Comparison of ENCODE assay signal across 8 mouse cellular contexts in the genomic region with DNA sequence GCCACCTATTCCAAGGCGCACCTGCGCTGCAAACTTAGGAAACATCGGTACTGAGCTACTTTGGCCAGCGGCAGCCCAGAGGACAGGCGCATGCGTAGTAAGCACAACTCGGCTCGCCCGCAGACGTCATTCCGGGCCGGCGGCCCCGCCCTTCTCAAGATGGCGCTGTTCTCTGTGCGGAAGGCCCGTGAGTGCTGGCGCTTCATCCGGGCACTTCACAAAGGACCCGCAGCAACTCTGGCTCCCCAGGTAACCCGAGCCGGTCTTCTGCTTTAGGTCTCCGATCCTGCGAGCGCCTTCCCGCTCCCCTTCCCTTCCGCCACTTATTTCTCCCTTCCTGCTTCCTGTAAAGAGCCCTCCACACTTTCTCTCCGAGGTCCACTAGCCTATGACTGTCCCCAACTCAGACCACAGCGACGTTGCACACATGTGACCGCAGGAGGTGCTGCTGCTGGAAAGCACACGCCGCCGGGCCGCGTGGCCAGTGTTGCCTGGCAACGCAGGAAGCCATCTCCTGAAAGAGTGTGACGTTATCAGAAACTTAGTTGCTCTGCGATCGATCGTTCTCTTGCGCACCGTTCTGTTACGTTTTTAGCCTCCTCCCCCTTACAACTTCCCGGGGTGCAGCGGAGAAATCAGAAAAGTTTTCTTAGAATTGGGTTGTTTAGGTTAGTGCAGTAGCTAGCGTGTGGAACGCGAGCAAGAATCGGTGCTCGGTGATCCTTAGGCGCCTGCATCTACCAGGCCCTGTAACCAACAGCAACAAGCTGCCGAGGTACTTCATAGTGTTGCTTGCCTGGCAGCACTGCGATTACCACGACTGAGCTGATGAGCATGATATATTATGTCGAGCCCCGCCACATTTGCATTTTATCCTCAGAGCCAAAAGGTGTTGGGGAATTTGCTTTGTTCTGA. TPM values are rescaled to one million over a fixed set of nuclear protein-coding genes. Genes with fewer than 3 reads are reported as not detected.
DNase-seq lines count a peak whose midpoint lies in the region; ATAC-seq and TF ChIP-seq lines count a peak whose summit lies in the region.

A gene (plus strand): TSS at position 129 of the 915 bp plus-strand sequence.

- DNase-seq in 416B (ENCODE audit: low read depth), result peak; percentile 98
- DNase-seq in heart, adult 8-10 months (ENCODE audit: low spot score), result peak; percentile 93
- DNase-seq in kidney, adult 9 months, result peak; percentile 97
- DNase-seq in limb, embryonic 14.5 days (ENCODE audit: low spot score), result peak; percentile 92
- peak; percentile 96 for DNase-seq in midbrain, postnatal 0 days (ENCODE audit: low spot score)
- DNase-seq in spleen, postnatal 14 days (ENCODE audit: low spot score in 2 of 2), result peak; percentile 78 to 87

- H3K4me2 ChIP-seq in embryonic facial prominence, embryonic 15.5 days (replicated peaks), result peak within 1 kb of the TSS; percentile 71
- peak within 1 kb of the TSS; percentile 66 for H3K4me2 ChIP-seq in limb, embryonic 14.5 days (replicated peaks; ENCODE audit: low read depth, low read length, severe bottlenecking)
- H3K4me2 ChIP-seq in midbrain, postnatal 0 days (ENCODE audit: low read depth, low read length, poor library complexity, severe bottlenecking), result peak within 1 kb of the TSS; percentile 70

- peak within 1 kb of the TSS; percentile 77 for H3K4me3 ChIP-seq in bone marrow, adult 2 months (replicated peaks; ENCODE audit: control insufficient read depth, low read depth, low read length)
- peak within 1 kb of the TSS; percentile 65 for H3K4me3 ChIP-seq in embryonic facial prominence, embryonic 15.5 days (replicated peaks)
- peak within 1 kb of the TSS; percentile 57 for H3K4me3 ChIP-seq in limb, embryonic 14.5 days (replicated peaks; ENCODE audit: low read length)
- H3K4me3 ChIP-seq in midbrain, postnatal 0 days (ENCODE audit: low read depth, low read length), result peak within 1 kb of the TSS; percentile 57

- 0 out of 2 replicates have a peak, but pooled peaks have one; percentile 14 for TF ChIP-seq CTCF in bone marrow, adult 2 months (IDR thresholded peaks at IDR 0.05; ENCODE audit: control insufficient read depth, insufficient read depth, low read length)
- TF ChIP-seq CTCF in midbrain, postnatal 0 days (IDR thresholded peaks at IDR 0.05), result peak; percentile 58

- peak within 1 kb of the TSS; percentile 53 for H3K9ac ChIP-seq in embryonic facial prominence, embryonic 15.5 days
- peak within 1 kb of the TSS; percentile 60 for H3K9ac ChIP-seq in limb, embryonic 14.5 days (ENCODE audit: low read depth, low read length, severe bottlenecking)
- peak within 1 kb of the TSS; percentile 80 for H3K9ac ChIP-seq in midbrain, postnatal 0 days (replicated peaks; ENCODE audit: low read length, poor library complexity, severe bottlenecking)

- TF ChIP-seq POLR2A in bone marrow, adult 2 months (IDR thresholded peaks at IDR 0.05; ENCODE audit: borderline replicate concordance, control insufficient read depth, low read depth, low read length), result peak; percentile 58; the same call in 1 of the 2 replicates
- no peak for TF ChIP-seq POLR2A in limb, embryonic 14.5 days (IDR thresholded peaks at IDR 0.05; ENCODE audit: borderline replicate concordance, extremely low read depth, insufficient read depth, insufficient read length)

- H3K9me3 ChIP-seq in embryonic facial prominence, embryonic 15.5 days (replicated peaks), result no peaks in the 10 kb centered on the region
- no peaks in the 10 kb centered on the region for H3K9me3 ChIP-seq in limb, embryonic 14.5 days (ENCODE audit: control insufficient read depth, low read length)
- H3K9me3 ChIP-seq in midbrain, postnatal 0 days (ENCODE audit: low read length), result no peaks in the 10 kb centered on the region

- H3K4me1 ChIP-seq in bone marrow, adult 2 months (ENCODE audit: control insufficient read depth, insufficient read depth, low read length), result no peaks in the 10 kb centered on the region
- H3K4me1 ChIP-seq in embryonic facial prominence, embryonic 15.5 days, result 0 out of 2 replicates have a peak, but pooled peaks cover 5% of the 10 kb centered on the region
- H3K4me1 ChIP-seq in limb, embryonic 14.5 days (ENCODE audit: control insufficient read depth, insufficient read depth, low read length), result no peaks in the 10 kb centered on the region
- H3K4me1 ChIP-seq in midbrain, postnatal 0 days (ENCODE audit: insufficient read depth, low read length), result peaks cover 3% of the 10 kb centered on the region; the same call in 1 of the 2 replicates

- ATAC-seq in embryonic facial prominence, embryonic 15.5 days (ENCODE audit: insufficient number of reproducible peaks, low FRiP score, low TSS enrichment, low read depth), result peak; percentile 99
- ATAC-seq in limb, embryonic 14.5 days (ENCODE audit: low FRiP score, low read depth), result peak; percentile 99
- ATAC-seq in midbrain, postnatal 0 days (ENCODE audit: low FRiP score), result peak; percentile 100

- H3K27me3 ChIP-seq in embryonic facial prominence, embryonic 15.5 days, result no peaks in the 10 kb centered on the region
- no peaks in the 10 kb centered on the region for H3K27me3 ChIP-seq in limb, embryonic 14.5 days (ENCODE audit: control insufficient read depth, insufficient read depth, low read length)
- H3K27me3 ChIP-seq in midbrain, postnatal 0 days (ENCODE audit: insufficient read depth, low read length), result no peaks in the 10 kb centered on the region

- H3K36me3 ChIP-seq in embryonic facial prominence, embryonic 15.5 days, result no peaks in the 10 kb centered on the region
- no peaks in the 10 kb centered on the region for H3K36me3 ChIP-seq in limb, embryonic 14.5 days (ENCODE audit: control insufficient read depth, insufficient read depth, low read length)
- H3K36me3 ChIP-seq in midbrain, postnatal 0 days (ENCODE audit: insufficient read depth, low read length), result no peaks in the 10 kb centered on the region

- WGBS in bone marrow, adult 2 months, result 1% methylated on average over 57 of the region's 57 CpGs
- WGBS in embryonic facial prominence, embryonic 15.5 days, result under 1% methylated on average over 57 of the region's 57 CpGs
- under 1% methylated on average over 57 of the region's 57 CpGs for WGBS in limb, embryonic 14.5 days
- under 1% methylated on average over 57 of the region's 57 CpGs for WGBS in midbrain, postnatal 0 days

- peak within 1 kb of the TSS; percentile 90 for H3K27ac ChIP-seq in bone marrow, adult 2 months (ENCODE audit: control insufficient read depth, insufficient read depth, low read depth, low read length, poor library complexity)
- peak within 1 kb of the TSS; percentile 97 for H3K27ac ChIP-seq in embryonic facial prominence, embryonic 15.5 days (replicated peaks)
- peak within 1 kb of the TSS; percentile 94 for H3K27ac ChIP-seq in limb, embryonic 14.5 days (replicated peaks; ENCODE audit: low read depth, low read length)
- peak within 1 kb of the TSS; percentile 94 for H3K27ac ChIP-seq in midbrain, postnatal 0 days (ENCODE audit: low read depth, low read length)

RNA-seq across cellular contexts. Expression of the gene that starts here (rescaled TPM):
- polyA plus RNA-seq in bone marrow, adult 2 months (2011; ENCODE audit: insufficient read depth, insufficient read length, low replicate concordance, missing spikeins), result 2.5 and 4.2 TPM in 2 replicates
- 11.7 and 12.4 TPM in 2 replicates for polyA plus RNA-seq in embryonic facial prominence, embryonic 15.5 days (2015; fragmentation: Nextera tagmentation; extraction: Ambion mirVana)
- 1 to 10 TPM; 5.6 to 8.7 (median 7.9) TPM for total RNA-seq in heart, adult 8-10 months (2022)
- 8.2 and 8.7 TPM in 2 replicates for polyA plus RNA-seq in limb, embryonic 14.5 days (2012; rRNA removed)
- 10.9 and 12.3 TPM in 2 replicates for polyA plus RNA-seq in limb, embryonic 14.5 days (2014; fragmentation: Nextera tagmentation; extraction: Ambion mirVana)
- 6.7 and 6.9 TPM in 2 replicates for total RNA-seq in midbrain, postnatal 0 days (2014; rRNA removed)
- 4.4 and 4.9 TPM in 2 replicates for polyA plus RNA-seq in midbrain, postnatal 0 days (2015; fragmentation: Nextera tagmentation; extraction: Ambion mirVana)

Comparison
In these comparisons a context has a peak if more than half of its experiments do, and no peak if none do; other contexts are left out.
1. Peak in every context shown above with its lines: DNase-seq, ATAC-seq, H3K4me3 ChIP-seq and H3K27ac ChIP-seq.